Mouse (Mus musculus) bone marrow macrophage, adult 2 months (primary cell): ENCODE data around the gene Matk.

ENCODE experiments used
- CTCF ChIP-seq: IDR thresholded peaks from 2 replicates; pipeline ENCODE4 v1.5.1; 2012; ENCODE audit warnings: low read depth, mild to moderate bottlenecking, low read length, moderate library complexity
- POLR2A ChIP-seq: IDR thresholded peaks from 2 replicates; pipeline ENCODE4 v1.6.1; 2012; ENCODE audit warnings: mild to moderate bottlenecking, low read depth, low read length, borderline replicate concordance

- TF ChIP-seq POLR2A (no peak), CTCF (no peak)
These were observed 12.8 kb downstream of the Matk start for GRCm38 (mm10) chr10:81265540-81265939.
